Mouse (Mus musculus): ENCODE measurements around the gene Gm26566. TPM values are rescaled to one million over a fixed set of nuclear protein-coding genes. Genes with fewer than 3 reads are reported as not detected.
A peak's percentile ranks its signal among the peaks of the same experiment; 100 is the strongest.

The Gm26566 gene
- polyA plus RNA-seq, 1 experiment, result 0.18 TPM

- no peak overlapping the region for H3K27ac ChIP-seq (ENCODE audit: insufficient read depth, low read length)
- TF ChIP-seq CTCF (IDR thresholded peaks at IDR 0.05; ENCODE audit: extremely low read depth, insufficient read depth, insufficient read length, insufficient replicate concordance) (no peak), POLR2A (IDR thresholded peaks at IDR 0.05; ENCODE audit: low read depth, low read length) (no peak)
- H3K4me1 ChIP-seq (ENCODE audit: control insufficient read depth, insufficient read depth, insufficient read length), result no peaks in the 10 kb centered on the region
- H3K4me3 ChIP-seq (ENCODE audit: extremely low read depth, insufficient read depth, insufficient read length), result no peak overlapping the region
- DNase-seq (ENCODE audit: low read depth in 1 of 2, low spot score in 2 of 2), result no peak
- WGBS, result 33% methylated on average over 1 of the region's 1 CpGs
- peaks cover 1% of the 10 kb centered on the region; the same call in 1 of the 2 replicates for H3K27me3 ChIP-seq (ENCODE audit: control insufficient read depth, insufficient read depth, low read length)
- H3K36me3 ChIP-seq (ENCODE audit: control insufficient read depth, insufficient read depth, low read length), result no peaks in the 10 kb centered on the region
Measured at GRCm38 (mm10) chr4:88692537-88692936, 29.1 kb upstream of the Gm26566 start.

- no peaks in the 10 kb centered on the region for H3K4me1 ChIP-seq (ENCODE audit: control insufficient read depth, insufficient read depth, insufficient read length)
- no peak overlapping the region for H3K27ac ChIP-seq (ENCODE audit: insufficient read depth, low read length)
- no peak for TF ChIP-seq CTCF (IDR thresholded peaks at IDR 0.05; ENCODE audit: extremely low read depth, insufficient read depth, insufficient read length, insufficient replicate concordance)
- no peaks in the 10 kb centered on the region for H3K36me3 ChIP-seq (ENCODE audit: control insufficient read depth, insufficient read depth, low read length)
- 21% methylated on average over 2 of the region's 2 CpGs for WGBS
- DNase-seq (ENCODE audit: low read depth in 1 of 2, low spot score in 2 of 2), result no peak
- peaks cover 1% of the 10 kb centered on the region; the same call in 1 of the 2 replicates for H3K27me3 ChIP-seq (ENCODE audit: control insufficient read depth, insufficient read depth, low read length)
- no peak overlapping the region for H3K4me3 ChIP-seq (ENCODE audit: extremely low read depth, insufficient read depth, insufficient read length)
Measured at GRCm38 (mm10) chr4:88693392-88693791, 28.2 kb upstream of the Gm26566 start.

- H3K27ac ChIP-seq (ENCODE audit: insufficient read depth, low read length), result no peak overlapping the region
- 32% methylated on average over 3 of the region's 3 CpGs for WGBS
- TF ChIP-seq POLR2A (IDR thresholded peaks at IDR 0.05; ENCODE audit: low read depth, low read length) (no peak), CTCF (IDR thresholded peaks at IDR 0.05; ENCODE audit: extremely low read depth, insufficient read depth, insufficient read length, insufficient replicate concordance) (peak; percentile 99)
- peaks cover 1% of the 10 kb centered on the region; the same call in 1 of the 2 replicates for H3K27me3 ChIP-seq (ENCODE audit: control insufficient read depth, insufficient read depth, low read length)
- H3K4me1 ChIP-seq (ENCODE audit: control insufficient read depth, insufficient read depth, insufficient read length), result no peaks in the 10 kb centered on the region
- no peaks in the 10 kb centered on the region for H3K36me3 ChIP-seq (ENCODE audit: control insufficient read depth, insufficient read depth, low read length)
- DNase-seq (ENCODE audit: low read depth in 1 of 2, low spot score in 2 of 2), result peak in 1 of 2 experiments; percentile 75
- H3K4me3 ChIP-seq (ENCODE audit: extremely low read depth, insufficient read depth, insufficient read length), result no peak overlapping the region
Measured at GRCm38 (mm10) chr4:88696237-88696884, 25.2 kb upstream of the Gm26566 start.

- no peak for TF ChIP-seq POLR2A (IDR thresholded peaks at IDR 0.05; ENCODE audit: low read depth, low read length)
- TF ChIP-seq CTCF (IDR thresholded peaks at IDR 0.05; ENCODE audit: extremely low read depth, insufficient read depth, insufficient read length, insufficient replicate concordance), result no peak
- DNase-seq (ENCODE audit: low read depth in 1 of 2, low spot score in 2 of 2), result no peak
- no peak overlapping the region for H3K4me3 ChIP-seq (ENCODE audit: extremely low read depth, insufficient read depth, insufficient read length)
- 68% methylated on average over 6 of the region's 6 CpGs for WGBS
- no peak overlapping the region for H3K27ac ChIP-seq (ENCODE audit: insufficient read depth, low read length)
- H3K27me3 ChIP-seq (ENCODE audit: control insufficient read depth, insufficient read depth, low read length), result peaks cover 1% of the 10 kb centered on the region; the same call in 1 of the 2 replicates
- no peaks in the 10 kb centered on the region for H3K36me3 ChIP-seq (ENCODE audit: control insufficient read depth, insufficient read depth, low read length)
- H3K4me1 ChIP-seq (ENCODE audit: control insufficient read depth, insufficient read depth, insufficient read length), result no peaks in the 10 kb centered on the region
Measured at GRCm38 (mm10) chr4:88697108-88697507, 24.5 kb upstream of the Gm26566 start.

- TF ChIP-seq POLR2A (IDR thresholded peaks at IDR 0.05; ENCODE audit: low read depth, low read length), result no peak
- TF ChIP-seq CTCF (IDR thresholded peaks at IDR 0.05; ENCODE audit: extremely low read depth, insufficient read depth, insufficient read length, insufficient replicate concordance), result no peak
- Histone ChIP-seq H3K36me3 (ENCODE audit: control insufficient read depth, insufficient read depth, low read length) (no peaks in the 10 kb centered on the region), H3K27me3 (ENCODE audit: control insufficient read depth, insufficient read depth, low read length) (peaks cover 1% of the 10 kb centered on the region; the same call in 1 of the 2 replicates), H3K4me3 (ENCODE audit: extremely low read depth, insufficient read depth, insufficient read length) (no peak overlapping the region), H3K4me1 (ENCODE audit: control insufficient read depth, insufficient read depth, insufficient read length) (no peaks in the 10 kb centered on the region), H3K27ac (ENCODE audit: insufficient read depth, low read length) (no peak overlapping the region)
- no peak for DNase-seq (ENCODE audit: low read depth in 1 of 2, low spot score in 2 of 2)
- WGBS, result 70% methylated on average over 4 of the region's 4 CpGs
Measured at GRCm38 (mm10) chr4:88697753-88698152, 23.9 kb upstream of the Gm26566 start.

- Histone ChIP-seq H3K4me3 (ENCODE audit: extremely low read depth, insufficient read depth, insufficient read length) (no peak overlapping the region), H3K4me1 (ENCODE audit: control insufficient read depth, insufficient read depth, insufficient read length) (no peaks in the 10 kb centered on the region), H3K36me3 (ENCODE audit: control insufficient read depth, insufficient read depth, low read length) (no peaks in the 10 kb centered on the region), H3K27ac (ENCODE audit: insufficient read depth, low read length) (no peak overlapping the region), H3K27me3 (ENCODE audit: control insufficient read depth, insufficient read depth, low read length) (peaks cover 1% of the 10 kb centered on the region; the same call in 1 of the 2 replicates)
- DNase-seq (ENCODE audit: low read depth in 1 of 2, low spot score in 2 of 2), result no peak
- 14% methylated on average over 5 of the region's 5 CpGs for whole genome bisulfite sequencing
- TF ChIP-seq POLR2A (IDR thresholded peaks at IDR 0.05; ENCODE audit: low read depth, low read length) (no peak), CTCF (IDR thresholded peaks at IDR 0.05; ENCODE audit: extremely low read depth, insufficient read depth, insufficient read length, insufficient replicate concordance) (no peak)
Measured at GRCm38 (mm10) chr4:88698781-88699180, 22.8 kb upstream of the Gm26566 start.

- TF ChIP-seq CTCF (IDR thresholded peaks at IDR 0.05; ENCODE audit: extremely low read depth, insufficient read depth, insufficient read length, insufficient replicate concordance), result no peak
- no peak for TF ChIP-seq POLR2A (IDR thresholded peaks at IDR 0.05; ENCODE audit: low read depth, low read length)
- 89% methylated on average over 1 of the region's 1 CpGs for WGBS
- H3K36me3 ChIP-seq (ENCODE audit: control insufficient read depth, insufficient read depth, low read length), result no peaks in the 10 kb centered on the region
- no peak overlapping the region for H3K4me3 ChIP-seq (ENCODE audit: extremely low read depth, insufficient read depth, insufficient read length)
- no peak overlapping the region for H3K27ac ChIP-seq (ENCODE audit: insufficient read depth, low read length)
- H3K4me1 ChIP-seq (ENCODE audit: control insufficient read depth, insufficient read depth, insufficient read length), result no peaks in the 10 kb centered on the region
- no peak for DNase-seq (ENCODE audit: low read depth in 1 of 2, low spot score in 2 of 2)
- H3K27me3 ChIP-seq (ENCODE audit: control insufficient read depth, insufficient read depth, low read length), result peaks cover 1% of the 10 kb centered on the region; the same call in 1 of the 2 replicates
Measured at GRCm38 (mm10) chr4:88699301-88699700, 22.3 kb upstream of the Gm26566 start.

Measured in spleen, adult 2 months (tissue).